Mouse (Mus musculus) stomach, postnatal 0 days (tissue): ENCODE data around the gene Acbd3. TPM values are rescaled to one million over a fixed set of nuclear protein-coding genes. Genes with fewer than 3 reads are reported as not detected.

ENCODE experiments used
- ATAC-seq: fragments of 200-750 bp; cut with Nextera tagmentation; 2 replicates; pipeline ENCODE4 v1.8.0; 2017; ENCODE audit not compliant: low FRiP score, low TSS enrichment
- DNase-seq: peaks from one replicate; pipeline ENCODE4 v3.0.0-alpha.2; 2016; ENCODE audit warnings: low spot score
- H3K27ac ChIP-seq: fragments of 300-500 bp; sonication (generic); replicated peaks from 2 replicates; pipeline ENCODE4 v1.5.1; 2014; ENCODE audit warnings: mild to moderate bottlenecking, control low read depth
- H3K27me3 ChIP-seq: fragments of 300-500 bp; sonication (generic); 2 replicates; pipeline ENCODE4 v1.6.1; 2014; ENCODE audit warnings: low read length; ENCODE audit not compliant: control insufficient read depth, insufficient read depth
- H3K36me3 ChIP-seq: fragments of 300-500 bp; sonication (generic); 2 replicates; pipeline ENCODE4 v1.6.1; 2014; ENCODE audit warnings: low read length, mixed read lengths; ENCODE audit not compliant: control insufficient read depth, insufficient read depth
- H3K4me1 ChIP-seq: fragments of 300-500 bp; sonication (generic); replicated peaks from 2 replicates; pipeline ENCODE4 v1.6.1; 2014; ENCODE audit warnings: antibody characterized with exemption; ENCODE audit not compliant: control insufficient read depth, insufficient read depth
- H3K4me2 ChIP-seq: fragments of 300-500 bp; sonication (generic); replicated peaks from 2 replicates; pipeline ENCODE4 v1.6.1; 2014; ENCODE audit warnings: low read depth, mild to moderate bottlenecking, control low read depth, moderate library complexity
- H3K4me3 ChIP-seq: fragments of 300-500 bp; sonication (generic); 2 replicates; pipeline ENCODE4 v1.5.1; 2014; ENCODE audit warnings: low read depth, low read length, control low read depth
- H3K9ac ChIP-seq: fragments of 300-500 bp; sonication (generic); 2 replicates; pipeline ENCODE4 v1.6.1; 2014; ENCODE audit warnings: mild to moderate bottlenecking, low read length, control low read depth, mixed read lengths
- H3K9me3 ChIP-seq: fragments of 300-500 bp; sonication (generic); 2 replicates; pipeline ENCODE4 v1.6.1; 2016; ENCODE audit warnings: low read length; ENCODE audit not compliant: control insufficient read depth
- CTCF ChIP-seq: IDR thresholded peaks from 2 replicates; pipeline ENCODE4 v1.5.1; 2016; ENCODE audit warnings: antibody characterized with exemption, low read depth, mild to moderate bottlenecking, moderate library complexity
- EP300 ChIP-seq: optimal IDR thresholded peaks from 2 replicates; pipeline ENCODE3; 2016; ENCODE audit warnings: antibody characterized with exemption
- WGBS: fragments of 180-500 bp; shearing (Covaris S2); extraction: QIAGEN DNeasy Blood & Tissue Kit; methylation state at CpG from one replicate; pipeline ENCODE4 v1.1.7; 2014; 5-methylcytosine and 5-hydroxymethylcytosine counted together
- polyA plus RNA-seq: library from polyadenylated mRNA; unstranded; fragments of >200 nt; fragmentation: Nextera tagmentation; extraction: Ambion mirVana; gene quantifications from 2 replicates; pipeline ENCODE4 v1.2.1, GENCODE M21; 2015

Acbd3 gene
- polyA plus RNA-seq, 1 experiment from 2014 or later: 16.7 TPM

- H3K4me1 ChIP-seq: no peaks in the 10 kb centered on the region
- H3K36me3 ChIP-seq: peaks cover 16% of the 10 kb centered on the region
- H3K4me3 ChIP-seq: no peak overlapping the region
- H3K9me3 ChIP-seq: no peaks in the 10 kb centered on the region
- H3K9ac ChIP-seq: no peak overlapping the region
- WGBS: 85% methylated on average over 8 of the region's 8 CpGs
- no peak for ATAC-seq
- H3K27me3 ChIP-seq: no peaks in the 10 kb centered on the region
- no peak for DNase-seq
- no peak overlapping the region for H3K27ac ChIP-seq
- H3K4me2 ChIP-seq: no peak overlapping the region
- TF ChIP-seq CTCF (no peak), EP300 (no peak)
These were observed 28.5 kb downstream of the Acbd3 start for GRCm38 (mm10) chr1:180754376-180754775.

GRCm38 (mm10) chr1:180756711-180757110, 30.9 kb downstream of the Acbd3 start:
- no peaks in the 10 kb centered on the region for H3K4me1 ChIP-seq
- H3K27me3 ChIP-seq: no peaks in the 10 kb centered on the region
- no peak overlapping the region for H3K4me3 ChIP-seq
- H3K27ac ChIP-seq: no peak overlapping the region
- no peak for DNase-seq
- WGBS: 95% methylated on average over 2 of the region's 2 CpGs
- H3K9me3 ChIP-seq: no peaks in the 10 kb centered on the region
- H3K9ac ChIP-seq: no peak overlapping the region
- ATAC-seq: no peak
- H3K36me3 ChIP-seq: peaks cover 12% of the 10 kb centered on the region
- TF ChIP-seq EP300: no peak
- no peak for TF ChIP-seq CTCF
- H3K4me2 ChIP-seq: no peak overlapping the region

GRCm38 (mm10) chr1:180757252-180757955, 31.6 kb downstream of the Acbd3 start:
- peaks cover 5% of the 10 kb centered on the region for H3K36me3 ChIP-seq
- H3K4me2 ChIP-seq: no peak overlapping the region
- peak overlapping the region; percentile 71 for H3K27ac ChIP-seq
- WGBS: 77% methylated on average over 3 of the region's 3 CpGs
- H3K9ac ChIP-seq: no peak overlapping the region
- no peak overlapping the region for H3K4me3 ChIP-seq
- ATAC-seq: peak; percentile 45
- DNase-seq: no peak
- H3K4me1 ChIP-seq: no peaks in the 10 kb centered on the region
- H3K27me3 ChIP-seq: no peaks in the 10 kb centered on the region
- TF ChIP-seq CTCF (peak; percentile 52), EP300 (no peak)
- no peaks in the 10 kb centered on the region for H3K9me3 ChIP-seq

GRCm38 (mm10) chr1:180757956-180758520, 32.2 kb downstream of the Acbd3 start:
- Histone ChIP-seq H3K4me2 (no peak overlapping the region), H3K9ac (no peak overlapping the region), H3K4me3 (no peak overlapping the region), H3K27ac (peak overlapping the region; percentile 71), H3K36me3 (no peaks in the 10 kb centered on the region), H3K27me3 (no peaks in the 10 kb centered on the region), H3K4me1 (no peaks in the 10 kb centered on the region), H3K9me3 (no peaks in the 10 kb centered on the region)
- WGBS: 77% methylated on average over 7 of the region's 7 CpGs
- TF ChIP-seq CTCF (no peak), EP300 (no peak)
- DNase-seq (peak; percentile 80), ATAC-seq (peak; percentile 93)

GRCm38 (mm10) chr1:180762180-180762579, 36.3 kb downstream of the Acbd3 start:
- H3K27me3 ChIP-seq: no peaks in the 10 kb centered on the region
- ATAC-seq: peak; percentile 66
- DNase-seq: peak; percentile 77
- H3K9ac ChIP-seq: no peak overlapping the region
- WGBS: 56% methylated on average over 11 of the region's 11 CpGs
- H3K4me3 ChIP-seq: no peak overlapping the region
- H3K36me3 ChIP-seq: no peaks in the 10 kb centered on the region
- no peaks in the 10 kb centered on the region for H3K9me3 ChIP-seq
- no peak overlapping the region for H3K4me2 ChIP-seq
- no peaks in the 10 kb centered on the region for H3K4me1 ChIP-seq
- TF ChIP-seq CTCF: no peak
- TF ChIP-seq EP300: no peak
- H3K27ac ChIP-seq: peak overlapping the region; percentile 45; the same call in 1 of the 2 replicates

GRCm38 (mm10) chr1:180762679-180763078, 36.8 kb downstream of the Acbd3 start:
- ATAC-seq (no peak), DNase-seq (no peak)
- H3K4me2 ChIP-seq: no peak overlapping the region; the same call in 1 of the 2 replicates
- peak overlapping the region; percentile 45 for H3K27ac ChIP-seq
- WGBS: 64% methylated on average over 8 of the region's 8 CpGs
- H3K36me3 ChIP-seq: no peaks in the 10 kb centered on the region
- H3K4me1 ChIP-seq: no peaks in the 10 kb centered on the region; the same call in 1 of the 2 replicates
- H3K27me3 ChIP-seq: no peaks in the 10 kb centered on the region
- H3K9ac ChIP-seq: no peak overlapping the region
- TF ChIP-seq CTCF (no peak), EP300 (no peak)
- no peaks in the 10 kb centered on the region for H3K9me3 ChIP-seq
- no peak overlapping the region for H3K4me3 ChIP-seq
